Mouse (Mus musculus) embryo, embryonic 10 days (tissue): ENCODE measurements at regions not wholly inside any gene's neighbourhood (a gene's known extent, or its start where the extent isn't known, plus 50 kb on each side); places are given as distances from the start of the nearest gene placed in this dataset.

Experiments
- DNase-seq: peaks from one replicate; pipeline ENCODE4 v3.0.0-alpha.2; 2015; ENCODE audit warnings: low spot score

- DNase-seq = no peak
Measured at GRCm38 (mm10) chr8:64421502-64422199, 215.6 kb upstream of the Tll1 start.

- DNase-seq = no peak
Measured at GRCm38 (mm10) chr8:64412488-64413188, 206.6 kb upstream of the Tll1 start.

GRCm38 (mm10) chr8:64406775-64407490 lies 200.9 kb upstream of the Tll1 start:
- peak; percentile 33 for DNase-seq

GRCm38 (mm10) chr8:64399554-64399953 lies 193.5 kb upstream of the Tll1 start:
- DNase-seq = no peak

- peak; percentile 23 for DNase-seq
Measured at GRCm38 (mm10) chr8:64397876-64398275, 191.8 kb upstream of the Tll1 start.

GRCm38 (mm10) chr8:64395816-64396215 lies 189.7 kb upstream of the Tll1 start:
- no peak for DNase-seq

GRCm38 (mm10) chr8:64389488-64389887 lies 183.4 kb upstream of the Tll1 start:
- DNase-seq = no peak

DNA sequence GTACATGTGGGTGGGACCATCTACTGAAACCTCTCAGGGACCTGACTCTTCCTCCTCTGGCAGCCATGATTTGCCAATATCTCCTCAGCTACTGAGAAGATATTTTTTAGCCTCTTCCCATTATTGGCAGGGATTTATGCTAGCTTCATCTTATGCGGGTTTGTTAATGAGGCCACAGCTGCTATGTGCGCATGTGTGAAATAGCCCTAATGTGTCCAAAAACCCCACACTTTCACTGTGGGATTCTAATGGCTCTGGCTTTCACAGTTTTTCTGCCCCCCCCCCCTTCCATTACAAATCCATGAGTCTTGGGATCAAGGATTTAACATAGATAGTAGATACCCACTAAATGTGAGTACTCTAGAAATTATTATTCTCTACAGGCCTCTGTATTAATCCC lies 182.2 kb upstream of the Tll1 start:
- no peak for DNase-seq

- DNase-seq = no peak
Measured at GRCm38 (mm10) chr8:64379732-64380349, 173.8 kb upstream of the Tll1 start.

DNA sequence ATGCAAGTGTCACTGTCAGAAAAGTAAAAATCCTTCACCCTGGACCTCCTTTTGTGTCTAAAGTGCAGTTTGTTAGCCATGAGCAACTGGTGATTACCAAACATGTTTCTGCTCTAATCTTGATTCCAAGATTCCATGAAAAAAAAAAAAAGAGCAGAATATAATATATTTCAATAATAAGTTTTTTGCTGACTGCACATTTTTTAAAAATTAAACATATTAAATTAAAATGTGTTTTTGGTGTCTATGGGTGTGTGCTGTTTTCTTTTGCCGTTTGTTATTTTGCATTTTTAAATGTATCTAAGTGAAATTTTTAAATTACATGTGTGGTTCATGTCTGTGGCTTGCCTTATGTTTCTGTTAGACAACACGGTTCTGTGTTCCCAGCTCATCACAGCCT lies 171.8 kb upstream of the Tll1 start:
- no peak for DNase-seq

DNA sequence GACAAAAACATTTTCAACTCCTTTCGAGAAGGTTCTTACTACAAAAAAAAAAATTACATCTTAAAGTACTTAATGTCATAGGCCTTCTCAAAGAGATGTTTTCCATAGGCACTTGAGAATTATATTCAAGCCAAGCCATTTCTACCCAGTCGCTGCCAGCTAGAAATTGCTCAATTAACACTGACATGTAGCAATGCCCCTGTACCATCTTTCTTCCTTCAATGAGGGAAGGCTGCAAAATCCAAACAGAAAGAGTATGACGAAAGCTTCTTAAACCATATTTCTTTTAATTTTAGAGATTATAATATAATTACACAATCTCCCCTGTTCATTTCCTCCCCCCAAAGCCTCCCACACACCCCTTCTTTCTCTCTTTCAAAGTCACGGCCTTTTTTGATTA lies 169.4 kb upstream of the Tll1 start:
- DNase-seq = no peak

DNA sequence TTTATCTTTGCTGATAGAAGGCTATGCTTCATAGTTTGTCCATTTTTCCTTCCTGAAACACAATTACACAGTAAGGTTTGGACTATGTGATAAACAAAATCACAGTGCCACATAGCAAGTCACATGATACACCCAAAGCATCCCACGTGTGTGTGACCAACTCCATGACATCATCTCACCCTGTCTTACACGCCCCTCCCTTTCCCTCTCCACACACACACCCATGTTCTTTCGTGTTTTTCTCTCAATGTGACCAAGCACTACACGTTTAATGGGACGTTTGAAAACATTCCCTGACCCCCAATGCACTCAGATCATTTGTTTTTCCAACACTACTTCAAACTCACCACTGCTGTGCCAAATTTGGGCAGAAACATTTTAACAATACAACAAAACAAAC lies 168.9 kb upstream of the Tll1 start:
- DNase-seq = no peak

- DNase-seq = peak; percentile 21
Measured at GRCm38 (mm10) chr8:64369973-64370372, 163.9 kb upstream of the Tll1 start.

DNA sequence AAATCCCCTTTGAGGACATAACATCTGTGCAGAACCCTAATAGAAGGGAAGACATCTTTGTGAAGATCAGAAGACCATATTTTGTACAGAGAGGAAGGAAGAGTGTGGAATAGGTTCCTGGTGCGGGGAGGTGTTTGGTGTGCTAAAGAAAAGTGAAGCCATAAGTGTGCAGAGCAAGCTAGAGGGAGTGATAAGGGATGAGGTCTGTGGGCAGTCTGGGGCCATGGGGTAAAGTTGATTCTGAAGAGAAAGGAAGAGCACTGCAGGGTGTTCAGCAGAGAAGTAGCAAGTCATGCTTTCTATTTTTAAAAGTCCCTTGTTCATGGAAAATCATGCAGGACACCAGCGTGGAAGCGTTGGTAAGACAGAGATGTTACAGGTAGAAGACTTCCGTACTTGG lies 161.8 kb upstream of the Tll1 start:
- no peak for DNase-seq

- DNase-seq = no peak
Measured at GRCm38 (mm10) chr8:64366974-64367266, 160.8 kb upstream of the Tll1 start.

GRCm38 (mm10) chr8:64366226-64366973 lies 160.3 kb upstream of the Tll1 start:
- DNase-seq = peak; percentile 22

DNA sequence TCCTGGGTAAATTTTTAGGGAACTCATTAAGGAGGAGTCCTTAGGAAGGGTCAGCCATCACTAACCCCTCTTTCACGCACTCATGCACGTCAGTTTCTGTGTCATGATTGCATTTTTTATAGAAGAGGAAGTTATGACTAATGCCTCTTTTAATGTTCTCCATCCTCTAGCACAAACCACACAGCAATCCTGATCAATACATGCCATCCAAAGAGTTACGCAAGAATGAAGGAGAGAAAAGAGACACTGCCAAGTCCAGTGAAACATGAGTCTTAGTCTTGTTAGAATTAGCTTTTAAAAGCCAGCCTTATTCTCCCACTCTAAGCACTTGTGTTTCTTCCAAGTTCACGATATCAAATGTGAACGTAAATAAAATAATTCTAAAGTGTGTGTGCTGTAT lies 151.0 kb upstream of the Tll1 start:
- DNase-seq = no peak

- no peak for DNase-seq
Measured at GRCm38 (mm10) chr8:64348082-64348646, 142.1 kb upstream of the Tll1 start.

GRCm38 (mm10) chr8:64347490-64347889 lies 141.4 kb upstream of the Tll1 start:
- DNase-seq = no peak

DNA sequence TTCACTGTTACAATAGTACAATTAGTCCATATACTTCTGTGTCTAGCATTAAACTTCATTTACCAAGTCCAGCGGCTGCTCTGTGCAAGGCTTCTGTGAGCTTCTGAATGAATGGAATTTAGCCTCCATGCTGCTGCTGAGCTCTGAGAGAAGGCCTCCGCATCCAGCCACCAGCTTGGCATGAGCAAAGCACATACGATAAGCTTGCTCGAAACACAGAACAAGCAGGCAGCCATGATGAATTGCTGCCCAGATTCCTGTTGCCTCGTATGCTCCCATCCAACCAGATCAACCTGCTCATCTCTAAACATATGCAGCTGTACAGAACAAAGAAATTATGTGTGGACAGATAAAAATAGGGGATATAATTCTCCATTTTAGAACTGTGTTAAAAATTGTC lies 140.4 kb upstream of the Tll1 start:
- no peak for DNase-seq

DNA sequence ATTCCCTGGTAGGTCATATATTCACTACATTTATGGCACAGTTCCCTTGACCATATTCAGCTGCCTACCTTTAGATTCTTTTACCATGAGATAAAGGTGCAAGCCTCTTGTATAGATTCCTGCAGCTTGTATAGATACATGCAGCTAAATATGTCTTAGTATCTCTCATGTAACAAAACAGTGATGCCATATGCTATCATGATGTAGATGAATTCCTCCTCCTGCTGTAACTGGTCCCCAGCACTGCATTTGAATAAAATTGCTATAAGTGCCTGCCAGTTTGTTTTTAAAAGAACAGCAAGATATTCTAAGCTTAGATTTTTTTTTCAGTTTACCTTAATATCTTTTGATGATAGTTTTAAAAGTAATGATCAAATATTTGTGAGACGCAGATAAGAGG lies 138.9 kb upstream of the Tll1 start:
- DNase-seq = no peak

DNA sequence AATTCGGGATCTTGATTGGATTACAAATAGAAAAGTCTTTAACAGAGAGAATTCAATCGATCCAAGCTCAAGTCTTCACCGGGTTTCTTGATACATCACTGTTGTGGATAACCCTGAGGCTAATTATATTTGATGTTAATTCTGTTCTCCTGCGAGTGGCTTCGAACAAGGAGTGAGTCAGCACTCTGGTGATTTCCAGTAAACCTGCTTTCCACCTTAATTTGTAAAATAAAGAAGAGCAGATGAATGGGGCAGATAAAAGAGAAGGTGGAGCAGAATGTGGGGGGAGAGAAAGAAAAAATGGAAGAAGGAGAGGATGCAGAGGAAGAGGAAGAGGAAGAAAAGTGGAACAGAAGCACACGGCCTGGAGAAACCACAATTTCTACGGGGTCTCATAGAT lies 137.5 kb upstream of the Tll1 start:
- no peak for DNase-seq
